Mouse (Mus musculus) 416B (cell line): ENCODE data around the gene Csf2rb2.
"Not testable (repeated sequence)": the region's sequence is repeated elsewhere in the genome, so short reads cannot be mapped to it uniquely, and the experiment has no call there.

Experiments
- DNase-seq: peaks from one replicate; pipeline ENCODE4 v3.0.0; 2011; ENCODE audit warnings: low read depth

The Csf2rb2 gene

DNA sequence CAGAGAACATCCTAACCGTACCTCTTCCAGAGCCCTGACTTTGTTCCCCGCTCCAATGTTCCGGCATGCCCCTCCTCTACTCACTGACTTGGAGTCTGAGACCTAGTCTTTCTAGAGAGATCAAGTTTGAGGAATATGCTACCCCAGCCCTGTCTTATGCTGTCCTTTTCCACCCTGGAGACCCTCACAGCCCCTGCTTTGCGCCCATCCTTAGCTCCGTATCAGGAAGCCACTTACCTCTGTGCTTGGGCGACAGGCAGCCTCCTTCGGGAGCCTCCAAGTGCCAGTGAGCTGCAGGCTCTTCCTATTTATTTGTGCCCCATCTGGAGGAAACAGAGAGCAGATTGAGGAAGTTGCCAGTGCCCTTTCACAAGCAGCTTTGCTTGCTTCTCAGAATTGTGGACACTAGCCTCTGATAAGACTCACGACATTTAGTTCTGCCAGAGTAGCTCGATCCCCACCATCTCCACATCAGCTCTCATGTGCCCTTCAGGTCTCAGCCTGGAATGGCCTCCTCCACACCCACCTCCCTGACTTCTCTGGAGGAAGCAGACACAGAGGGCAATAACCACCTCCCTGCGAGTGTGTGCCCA is at the start of gene Csf2rb2:
Csf2rb2 (minus strand) TSS at position 381 of the 593 bp plus-strand sequence.
- DNase-seq, result peak; percentile 82

GRCm38 (mm10) chr15:78354958-78355357 is 49.4 kb upstream of the Csf2rb2 start:
- peak; percentile 72 for DNase-seq

DNA sequence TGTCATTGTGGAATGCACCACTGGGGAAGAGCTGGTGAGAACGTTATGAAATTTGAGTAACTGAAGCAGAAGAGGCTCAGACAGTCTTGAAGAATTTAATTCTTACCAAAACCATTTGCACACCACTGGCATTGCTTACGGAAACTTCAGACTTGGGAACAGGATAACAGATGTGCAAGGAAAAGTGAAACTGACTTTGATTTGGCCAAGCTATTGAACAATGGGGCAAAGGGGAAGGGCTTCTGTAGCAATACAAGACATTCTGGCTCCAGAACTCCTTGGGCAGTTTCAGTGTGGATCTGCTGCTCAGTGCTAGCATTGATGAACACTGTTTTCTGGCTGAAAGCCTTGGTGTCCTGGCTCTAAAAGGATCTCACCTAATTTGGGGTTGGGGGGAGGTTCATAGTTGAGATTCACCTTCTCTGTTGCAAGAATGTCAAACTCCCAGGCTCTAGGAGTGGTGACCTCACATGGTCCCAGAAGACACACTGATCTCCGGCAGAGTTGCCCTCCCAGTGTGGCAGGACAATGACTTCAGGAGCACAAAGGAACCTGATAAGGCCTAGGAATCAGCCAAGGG is 46.2 kb upstream of the Csf2rb2 start:
- DNase-seq, result peak; percentile 55

DNA sequence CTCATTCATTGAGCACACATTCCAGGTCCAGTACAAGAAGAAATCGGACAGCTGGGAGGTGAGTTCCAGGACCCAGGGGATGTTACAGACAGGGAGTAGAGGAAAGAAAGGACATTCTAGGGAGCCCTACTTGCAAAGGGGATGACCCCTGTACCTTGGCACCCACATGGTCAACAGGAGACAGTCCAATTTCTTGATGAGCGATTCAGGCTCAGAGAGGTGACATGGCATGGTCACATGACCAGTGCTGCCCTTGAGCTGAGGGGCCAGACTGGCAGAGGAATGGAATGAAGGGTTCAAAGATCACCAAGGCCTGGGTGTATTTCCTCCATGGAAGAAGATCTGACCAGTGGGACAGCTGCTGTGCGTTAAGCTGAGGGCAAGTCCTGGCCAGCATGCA is 39.0 kb upstream of the Csf2rb2 start:
- DNase-seq, result no peak

DNA sequence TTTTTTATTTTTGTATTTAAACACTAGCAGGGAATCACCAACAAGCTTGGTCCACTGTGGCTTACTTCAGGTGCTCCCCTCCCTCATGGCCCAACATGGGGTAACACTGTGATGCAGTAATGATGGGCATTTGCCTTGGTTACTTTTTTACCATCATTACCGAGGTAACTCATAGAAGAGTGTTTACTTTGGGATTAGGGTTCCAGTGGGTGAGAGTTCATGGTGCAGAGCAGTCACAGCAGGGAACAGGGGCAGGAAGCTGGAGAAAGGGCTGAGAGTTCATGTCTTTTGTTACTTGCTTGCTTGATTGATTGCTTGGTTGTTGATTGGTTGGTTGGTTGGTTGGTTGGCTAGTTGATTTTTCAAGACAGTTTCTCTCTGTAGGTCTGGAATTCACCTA is 38.2 kb upstream of the Csf2rb2 start:
- DNase-seq, result no peak

GRCm38 (mm10) chr15:78340919-78341318 is 35.4 kb upstream of the Csf2rb2 start:
- DNase-seq, result not testable (repeated sequence)

GRCm38 (mm10) chr15:78339627-78340423 is 34.3 kb upstream of the Csf2rb2 start:
- peak; percentile 69 for DNase-seq

DNA sequence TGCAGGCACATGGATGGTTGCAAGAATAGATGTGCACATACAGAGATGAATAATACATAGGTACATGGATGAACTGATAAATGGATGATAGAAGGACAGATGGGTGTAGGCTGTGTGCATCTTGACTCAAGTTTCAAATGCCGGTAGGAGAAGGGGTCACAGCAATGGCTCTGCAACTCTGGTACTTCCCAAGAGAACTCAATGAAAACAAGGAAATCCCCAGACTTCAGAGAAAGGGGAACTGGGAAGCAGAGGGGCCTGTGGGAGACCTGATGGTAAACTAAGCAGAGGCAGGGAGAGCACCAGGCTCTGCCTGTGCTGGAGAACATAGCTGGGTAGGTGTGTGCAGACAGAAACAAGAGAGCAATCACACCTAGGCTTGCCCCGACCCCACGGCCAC is 28.9 kb upstream of the Csf2rb2 start:
- DNase-seq, result no peak

GRCm38 (mm10) chr15:78332981-78333380 is 27.5 kb upstream of the Csf2rb2 start:
- no peak for DNase-seq

DNA sequence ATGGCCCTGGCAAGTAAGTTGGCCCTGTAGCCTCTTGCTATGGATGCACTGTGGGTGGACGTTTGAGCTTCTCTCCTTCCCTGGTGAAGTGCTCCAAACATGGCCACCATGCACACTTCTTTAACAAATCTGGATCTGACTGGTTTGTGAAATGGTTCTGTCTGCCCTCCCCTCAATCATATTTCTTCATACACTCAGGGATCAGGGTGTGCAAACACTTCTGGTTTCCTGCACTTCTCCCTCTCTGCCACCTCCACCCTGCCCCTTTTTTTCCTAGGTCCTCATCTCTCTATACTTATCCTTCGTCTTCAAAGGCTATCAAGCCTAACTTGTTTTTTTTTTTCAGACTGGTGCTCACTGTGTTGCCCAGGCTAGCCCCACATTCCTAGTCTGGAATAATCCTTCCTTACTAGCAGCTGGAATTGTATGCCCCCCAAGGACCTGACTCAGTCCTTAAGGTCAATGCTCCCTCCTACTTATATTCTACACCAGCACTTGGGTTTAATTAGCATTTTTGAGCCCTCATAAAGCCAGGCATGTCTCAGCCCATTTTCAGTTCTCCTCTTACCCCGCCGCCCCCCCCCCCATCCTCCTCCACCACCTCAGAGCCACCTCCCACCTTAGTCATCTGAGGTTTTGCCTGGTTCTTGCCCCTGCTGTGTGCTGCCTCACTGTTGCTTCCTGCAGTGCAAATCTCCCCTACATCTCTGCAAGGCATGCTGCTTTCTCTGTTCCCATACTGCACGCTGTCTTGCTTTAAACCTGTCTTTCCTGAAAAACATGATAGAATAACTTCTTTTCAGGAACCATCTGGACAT is 26.2 kb upstream of the Csf2rb2 start:
- DNase-seq, result peak; percentile 80

- peak; percentile 46 for DNase-seq
These were observed 25.2 kb upstream of the Csf2rb2 start for GRCm38 (mm10) chr15:78330706-78331105.

- DNase-seq, result peak; percentile 42
These were observed 24.5 kb upstream of the Csf2rb2 start for GRCm38 (mm10) chr15:78329972-78330371.

DNA sequence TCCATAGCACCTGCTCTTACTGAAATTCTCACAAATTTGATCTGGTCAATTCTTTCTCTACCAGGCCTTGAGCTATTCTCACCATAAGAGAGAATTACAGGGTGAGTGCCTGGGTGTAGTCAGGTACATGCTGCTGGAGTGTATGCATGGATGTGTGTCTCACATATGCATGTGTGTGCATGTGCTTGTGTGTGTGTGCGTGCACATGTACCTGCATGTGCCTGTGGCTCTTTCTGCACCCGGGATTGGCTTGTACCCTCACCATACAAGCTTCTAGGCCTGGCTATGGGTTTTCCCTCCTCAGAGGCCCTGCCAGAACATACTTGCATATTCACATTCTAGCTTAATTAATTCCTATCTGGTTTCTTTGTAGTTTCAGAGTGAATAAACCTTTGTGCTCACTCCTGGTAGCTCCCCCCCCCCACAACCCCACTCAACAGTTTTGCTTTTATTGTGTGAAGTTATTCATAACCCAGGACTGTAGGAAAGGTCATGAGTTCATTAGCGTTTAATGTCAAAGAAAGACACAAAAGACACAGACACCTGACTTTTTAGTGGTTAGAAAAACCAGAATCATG is 23.1 kb upstream of the Csf2rb2 start:
- DNase-seq, result no peak

- DNase-seq, result not testable (repeated sequence)
These were observed 22.3 kb upstream of the Csf2rb2 start for GRCm38 (mm10) chr15:78327753-78328341.

DNA sequence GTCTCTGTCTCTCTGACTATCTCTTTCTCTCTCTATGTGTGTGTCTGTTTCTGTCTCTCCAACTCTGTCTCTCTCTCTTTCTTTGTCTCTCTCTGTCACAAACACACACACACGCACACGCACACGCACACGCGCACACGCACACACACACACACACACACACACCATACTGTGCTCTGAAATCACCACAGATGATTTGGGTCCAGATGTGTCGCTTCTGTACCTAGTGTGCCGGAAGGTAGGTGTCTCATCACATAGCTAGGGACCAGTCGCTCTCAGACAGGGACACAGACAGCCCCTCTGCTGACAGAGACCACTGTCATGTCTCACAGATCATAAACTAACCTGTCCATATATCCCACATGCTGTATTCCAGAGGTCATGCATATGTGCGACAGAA is 21.2 kb upstream of the Csf2rb2 start:
- DNase-seq, result no peak

DNA sequence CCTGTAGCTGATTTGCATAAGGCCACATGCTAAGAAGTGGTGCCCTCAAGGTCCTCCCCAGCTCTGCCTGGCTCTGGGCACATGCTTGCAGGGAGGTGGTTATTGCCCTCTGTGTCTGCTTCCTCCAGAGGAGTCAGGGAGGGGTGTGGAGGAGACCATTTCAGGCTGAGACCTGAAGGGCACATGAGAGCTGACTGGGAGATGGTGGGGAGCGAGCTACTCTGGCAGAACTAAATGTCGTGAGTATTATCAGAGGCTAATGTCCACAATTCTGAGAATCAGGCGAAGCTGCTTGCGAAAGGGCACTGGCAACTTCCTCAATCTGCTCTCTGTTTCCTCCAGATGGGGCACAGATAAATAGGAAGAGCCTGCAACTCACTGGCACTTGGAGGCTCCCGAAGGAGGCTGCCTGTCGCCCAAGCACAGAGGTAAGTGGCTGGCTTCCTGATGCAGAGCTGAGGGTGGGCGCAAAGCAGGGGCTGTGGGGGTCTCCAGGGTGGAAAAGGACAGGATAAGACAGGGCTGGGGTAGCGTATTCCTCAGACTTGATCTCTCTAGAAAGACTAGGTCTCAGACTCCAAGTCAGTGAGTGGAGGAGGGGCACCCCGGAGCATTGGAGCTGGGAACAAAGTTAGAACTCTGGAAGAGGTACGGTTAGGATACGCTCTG is 20.3 kb upstream of the Csf2rb2 start, which contains the start of gene Csf2rb:
Csf2rb (plus strand) TSS at position 82 of the 669 bp plus-strand sequence.
- DNase-seq, result peak; percentile 95

DNA sequence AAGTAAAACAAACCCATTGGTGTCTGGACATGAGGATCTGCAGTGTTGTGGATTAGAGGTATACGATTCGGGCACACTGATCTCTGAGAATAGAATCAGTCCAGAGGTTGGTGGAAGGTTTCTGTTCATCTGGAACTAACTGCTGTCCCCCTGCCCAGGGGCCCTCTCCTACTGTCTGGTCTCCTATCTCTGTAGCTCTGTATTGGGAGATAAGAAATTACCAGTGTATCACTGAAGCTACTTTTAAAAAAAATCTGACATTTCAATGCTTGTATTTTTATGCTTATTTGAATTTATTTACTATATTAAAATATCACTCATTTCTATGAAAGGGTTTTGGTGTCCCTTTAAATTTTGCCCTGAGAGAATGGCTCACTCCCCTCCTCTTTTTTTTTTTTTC is 18.8 kb upstream of the Csf2rb2 start:
- no peak for DNase-seq

DNA sequence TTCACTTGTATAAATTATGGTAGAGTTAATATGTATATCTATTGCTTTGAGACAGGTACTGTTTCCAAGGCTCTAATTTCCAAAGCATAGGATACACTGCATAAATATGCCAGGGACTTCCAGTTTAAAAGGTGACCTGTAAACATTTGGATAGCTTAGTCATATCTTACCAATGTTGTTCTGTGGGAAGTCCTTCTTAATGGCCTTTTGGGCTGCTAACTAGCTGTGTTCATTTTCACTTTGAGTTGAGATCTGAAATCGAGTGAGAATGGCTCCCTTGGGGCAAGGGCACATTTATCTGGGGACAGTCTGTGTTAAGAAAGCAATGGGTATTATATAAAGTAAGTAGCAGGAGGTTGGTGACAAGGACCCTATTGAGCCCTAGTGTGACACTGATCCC is 17.8 kb upstream of the Csf2rb2 start:
- DNase-seq, result no peak

DNA sequence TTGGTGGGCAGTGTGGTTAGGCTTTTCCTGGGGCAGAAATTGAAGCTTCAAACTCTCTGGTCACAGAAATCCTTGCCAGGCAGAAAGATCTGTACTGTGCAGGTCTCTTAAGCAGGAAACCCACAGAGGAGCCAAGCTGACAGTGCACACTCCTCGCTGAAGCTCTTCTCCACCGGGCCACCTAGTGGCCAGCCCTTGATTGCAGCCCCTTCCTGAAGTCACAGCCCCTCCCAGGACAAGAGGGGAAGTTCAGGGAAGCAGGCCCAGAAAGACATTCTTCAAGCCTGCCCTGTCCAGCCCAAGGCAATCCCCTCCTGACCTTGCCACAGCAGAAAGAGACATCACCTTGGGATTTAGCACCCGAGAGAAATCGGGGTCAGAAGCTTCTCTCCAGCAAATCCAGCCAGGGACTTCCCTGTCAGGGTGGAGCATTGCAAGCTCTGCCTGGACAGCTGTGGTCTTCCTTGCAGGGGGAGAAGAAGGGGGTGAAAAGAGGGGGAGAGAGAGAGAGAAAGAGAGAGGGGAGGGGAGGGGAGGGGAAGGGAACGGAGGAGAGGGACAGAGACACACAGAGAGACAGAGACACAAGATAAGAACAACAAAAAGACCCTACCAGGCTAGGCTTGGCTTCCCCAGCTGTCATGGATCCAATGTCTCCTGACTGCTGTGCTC is 15.4 kb upstream of the Csf2rb2 start:
- peak; percentile 91 for DNase-seq
